Mouse (Mus musculus) cerebral cortex, adult 2 months (tissue): ENCODE measurements around the gene Nek6.

ENCODE experiments used
- WGBS: fragments of 180-500 bp; shearing (Covaris S2); methylation state at CpG from one replicate; pipeline ENCODE4 v1.1.7; 2018; 5-methylcytosine and 5-hydroxymethylcytosine counted together

Nek6 gene

GRCm38 (mm10) chr2:38510120-38510519 lies 1.3 kb upstream of the Nek6 start:
- 66% methylated on average over 1 of the region's 1 CpGs for WGBS

- 16% methylated on average over 16 of the region's 16 CpGs for WGBS
These were observed 1.1 kb downstream of the Nek6 start for GRCm38 (mm10) chr2:38512308-38513182.

DNA sequence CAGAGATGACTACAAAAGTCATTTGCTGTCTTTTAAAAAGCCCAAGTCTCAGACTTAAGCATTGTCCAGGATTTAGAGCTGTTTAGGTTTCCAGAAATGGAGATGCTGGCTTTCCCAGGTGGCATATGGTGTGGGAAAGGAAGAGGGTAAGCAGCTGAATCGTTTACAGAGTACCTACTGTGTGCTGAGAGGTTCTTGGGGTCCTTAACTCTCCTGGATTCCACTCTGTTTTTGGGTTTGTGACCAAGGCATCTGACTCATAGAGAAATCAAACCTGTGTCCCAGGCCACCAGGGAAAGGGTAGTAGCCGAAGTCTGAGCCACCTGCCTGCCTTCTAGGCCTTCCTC lies 1.7 kb downstream of the Nek6 start:
- WGBS, result 60% methylated on average over 2 of the region's 2 CpGs

DNA sequence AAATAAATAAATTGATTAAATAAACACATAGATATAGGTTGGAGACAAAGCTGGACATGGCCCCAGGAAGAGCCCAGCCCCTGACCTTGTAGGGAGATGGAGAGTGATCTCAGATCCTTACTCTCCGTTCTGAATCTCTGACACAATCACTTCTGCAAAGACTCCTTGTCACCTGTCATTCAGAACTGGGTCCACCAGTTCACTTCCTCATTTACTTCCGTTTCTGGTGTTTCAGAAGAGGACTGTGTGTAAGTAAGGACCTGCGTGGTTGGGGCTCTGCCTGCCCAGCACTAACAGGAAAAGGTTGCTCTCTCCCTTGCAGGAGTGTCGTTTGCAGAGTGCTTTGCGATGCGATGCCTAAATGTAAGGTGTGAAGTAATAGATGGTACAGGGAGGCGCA lies 3.0 kb downstream of the Nek6 start:
- WGBS, result 58% methylated on average over 7 of the region's 7 CpGs

GRCm38 (mm10) chr2:38515446-38515845 lies 4.0 kb downstream of the Nek6 start:
- WGBS, result 65% methylated on average over 6 of the region's 6 CpGs

DNA sequence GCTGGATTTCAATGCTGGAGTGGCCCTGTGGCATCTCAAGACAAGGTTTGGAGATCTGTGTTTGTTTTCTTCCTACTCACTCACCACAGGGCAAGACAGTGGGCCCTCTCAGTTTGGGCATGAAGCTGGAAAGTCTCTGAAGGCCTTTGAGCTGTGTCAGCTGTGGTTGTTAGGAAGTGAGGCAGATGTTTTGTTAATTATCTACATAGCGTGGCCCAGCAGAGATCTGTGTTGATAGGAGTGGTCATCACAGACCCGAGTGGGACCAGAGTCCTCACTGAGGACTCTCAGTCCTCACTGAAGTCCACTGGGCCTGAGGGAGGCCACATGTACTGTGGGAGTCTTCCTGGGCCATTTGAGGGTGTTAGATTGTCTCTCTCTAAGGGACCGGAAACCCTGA lies 5.0 kb downstream of the Nek6 start:
- 75% methylated on average over 3 of the region's 3 CpGs for WGBS

GRCm38 (mm10) chr2:38517045-38517444 lies 5.6 kb downstream of the Nek6 start:
- 75% methylated on average over 6 of the region's 6 CpGs for WGBS

- 69% methylated on average over 5 of the region's 5 CpGs for WGBS
These were observed 7.3 kb downstream of the Nek6 start for GRCm38 (mm10) chr2:38518719-38519118.

DNA sequence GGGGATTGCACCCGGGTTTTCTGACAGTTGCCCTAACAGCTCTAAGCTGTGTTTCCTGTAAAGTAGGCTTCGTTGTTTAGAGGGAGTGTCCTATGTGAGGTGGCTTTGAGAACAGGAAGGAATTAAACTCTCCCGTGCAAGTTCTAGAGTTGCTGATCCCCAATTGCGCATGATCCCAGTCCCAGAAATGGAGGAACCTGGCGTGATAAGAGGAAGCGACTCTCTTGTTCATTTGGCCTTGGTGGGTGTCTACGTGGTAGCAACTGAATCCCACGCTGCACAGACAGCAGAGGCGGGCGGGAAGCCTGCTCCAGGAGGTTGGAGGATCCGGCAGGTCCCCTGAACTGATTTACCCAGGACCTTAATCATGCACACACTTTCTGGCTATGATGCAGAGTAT lies 8.5 kb downstream of the Nek6 start:
- WGBS, result 73% methylated on average over 11 of the region's 11 CpGs

DNA sequence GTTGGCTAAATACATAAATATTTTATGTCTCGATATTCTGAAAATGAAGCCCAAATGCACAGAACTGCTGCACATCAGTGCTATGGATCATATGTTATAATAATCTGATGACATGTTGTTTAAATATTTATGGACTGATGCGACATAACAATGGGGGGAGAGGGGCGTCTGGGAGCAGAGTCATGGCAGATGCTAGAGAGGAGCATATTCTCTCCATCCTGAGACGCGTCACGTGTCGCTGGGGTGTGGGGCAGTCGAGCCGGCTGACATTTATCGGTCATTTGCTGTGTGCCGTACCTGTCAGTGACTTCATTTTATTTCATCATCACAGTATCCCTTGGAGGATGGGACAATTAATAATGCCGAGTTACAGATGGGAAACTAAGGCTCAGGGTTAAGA lies 10.2 kb downstream of the Nek6 start:
- WGBS, result 90% methylated on average over 12 of the region's 12 CpGs

DNA sequence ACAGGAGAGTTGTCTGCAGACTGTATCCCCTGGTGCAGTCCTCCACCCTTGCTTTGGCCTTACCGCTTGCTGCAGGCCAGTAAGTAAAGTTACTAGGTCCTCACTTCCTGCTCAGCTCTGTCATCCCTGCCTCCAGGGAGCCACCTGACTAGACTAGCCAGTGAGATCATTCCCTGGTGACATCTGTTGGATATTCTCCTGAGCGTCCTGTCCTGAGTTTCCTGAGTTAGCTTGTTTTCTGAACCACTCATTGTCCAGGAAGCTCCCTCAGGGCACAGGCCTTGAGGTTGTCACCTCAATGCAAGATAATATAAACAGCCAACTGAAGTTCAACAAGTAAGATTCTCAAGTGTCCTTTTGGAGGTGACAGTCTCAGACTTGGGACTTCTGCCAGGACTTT lies 10.9 kb downstream of the Nek6 start:
- WGBS, result 71% methylated on average over 2 of the region's 2 CpGs

DNA sequence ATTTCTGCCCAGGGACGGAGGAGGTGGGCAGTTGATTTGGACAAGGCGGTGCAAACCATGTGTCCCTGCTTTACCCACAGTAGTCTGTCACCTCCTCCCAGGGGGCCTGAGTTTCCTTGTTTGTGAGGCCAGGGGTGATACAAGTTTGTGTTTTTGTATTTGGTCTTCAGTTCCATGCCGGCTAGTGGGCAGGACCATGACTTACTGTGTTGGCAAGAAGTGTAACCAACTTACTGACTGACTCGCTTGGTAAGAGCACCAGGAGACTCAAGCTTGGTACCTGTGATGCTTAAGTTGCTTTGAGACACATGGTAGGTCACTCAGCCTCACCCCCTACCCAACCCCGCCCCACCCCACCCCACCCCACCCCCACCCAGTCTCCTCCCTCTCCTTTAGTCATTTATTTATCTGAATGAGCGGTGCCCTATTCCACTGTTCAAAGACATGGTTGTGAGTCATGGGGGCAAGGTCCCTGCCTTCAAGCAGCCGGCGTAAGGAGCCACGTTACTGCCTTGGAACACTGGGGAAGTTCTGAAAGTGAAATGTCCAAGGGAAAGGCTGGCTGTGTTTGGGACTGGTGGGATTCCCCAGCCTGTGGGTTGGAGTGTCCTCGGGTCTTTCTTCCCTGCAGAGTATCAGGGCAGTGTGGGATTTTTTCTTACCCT lies 12.5 kb downstream of the Nek6 start:
- 84% methylated on average over 10 of the region's 10 CpGs for WGBS

GRCm38 (mm10) chr2:38525034-38525433 lies 13.6 kb downstream of the Nek6 start:
- WGBS, result 82% methylated on average over 3 of the region's 3 CpGs

- 68% methylated on average over 14 of the region's 14 CpGs for WGBS
These were observed 18.2 kb downstream of the Nek6 start for GRCm38 (mm10) chr2:38529582-38530152.

DNA sequence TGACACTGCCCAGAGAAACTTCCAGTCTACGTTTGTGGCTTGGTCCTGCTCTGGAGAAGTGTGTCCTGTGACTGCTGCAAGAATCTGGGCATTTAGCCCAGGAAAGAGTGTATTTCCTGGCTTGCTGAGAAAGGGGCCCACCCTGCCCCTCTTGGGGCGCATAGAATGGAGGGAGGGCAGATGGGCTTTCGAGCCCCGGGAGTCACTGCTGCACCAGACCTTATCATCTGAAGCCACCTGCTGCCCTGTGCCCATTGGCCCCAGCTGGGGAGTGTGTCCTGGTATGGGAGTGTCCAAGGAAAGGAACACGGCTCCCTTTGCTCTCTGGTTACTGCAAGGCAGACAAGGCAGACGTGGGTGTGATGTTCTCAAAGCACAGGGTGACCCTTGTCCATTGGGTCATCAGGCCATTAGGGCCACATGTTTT lies 19.5 kb downstream of the Nek6 start:
- 49% methylated on average over 6 of the region's 6 CpGs for WGBS

- 56% methylated on average over 6 of the region's 6 CpGs for WGBS
These were observed 21.9 kb downstream of the Nek6 start for GRCm38 (mm10) chr2:38533322-38533721.

DNA sequence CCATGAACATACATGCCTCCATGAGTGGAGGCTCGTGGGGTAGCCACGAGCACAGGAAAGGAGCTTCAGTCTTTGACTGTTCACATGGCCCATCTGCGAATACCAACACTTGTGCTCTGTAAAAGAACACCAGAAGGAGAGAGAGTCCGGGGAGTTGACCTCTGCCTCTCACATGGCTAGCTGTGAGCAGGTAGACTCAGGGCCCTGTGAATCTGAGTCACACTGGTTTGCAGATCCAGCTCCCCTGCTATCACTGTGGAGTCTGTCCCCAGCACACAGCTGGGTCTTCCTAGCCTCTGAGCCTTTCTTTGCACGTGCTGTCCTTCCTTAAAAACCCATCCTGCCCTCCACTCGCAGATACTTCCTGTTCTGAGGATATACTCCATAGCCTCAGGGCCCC lies 22.3 kb downstream of the Nek6 start:
- 79% methylated on average over 6 of the region's 6 CpGs for WGBS

GRCm38 (mm10) chr2:38534241-38534940 lies 22.9 kb downstream of the Nek6 start:
- WGBS, result 98% methylated on average over 5 of the region's 5 CpGs

DNA sequence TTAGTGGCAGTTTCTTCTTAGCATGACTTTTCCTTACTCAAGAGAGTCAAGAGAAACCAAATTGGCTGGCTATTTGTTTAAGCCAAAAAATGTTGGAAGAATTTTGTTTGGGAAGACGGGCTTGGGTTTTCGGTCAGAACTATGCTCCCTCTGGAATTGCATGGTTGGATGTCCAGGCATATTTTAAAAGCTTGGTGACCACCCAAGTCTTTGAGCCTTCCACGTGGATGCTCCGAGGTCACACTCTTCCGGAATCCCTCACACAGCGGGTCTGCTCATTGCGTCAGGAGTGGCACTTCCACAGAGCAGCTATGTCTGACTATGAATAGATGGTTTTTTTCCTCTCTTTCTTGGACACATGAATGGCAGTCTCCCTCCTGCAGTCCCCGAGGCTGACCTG lies 23.6 kb downstream of the Nek6 start:
- WGBS, result 65% methylated on average over 8 of the region's 8 CpGs

GRCm38 (mm10) chr2:38535521-38536220 lies 24.2 kb downstream of the Nek6 start:
- WGBS, result 74% methylated on average over 14 of the region's 14 CpGs

DNA sequence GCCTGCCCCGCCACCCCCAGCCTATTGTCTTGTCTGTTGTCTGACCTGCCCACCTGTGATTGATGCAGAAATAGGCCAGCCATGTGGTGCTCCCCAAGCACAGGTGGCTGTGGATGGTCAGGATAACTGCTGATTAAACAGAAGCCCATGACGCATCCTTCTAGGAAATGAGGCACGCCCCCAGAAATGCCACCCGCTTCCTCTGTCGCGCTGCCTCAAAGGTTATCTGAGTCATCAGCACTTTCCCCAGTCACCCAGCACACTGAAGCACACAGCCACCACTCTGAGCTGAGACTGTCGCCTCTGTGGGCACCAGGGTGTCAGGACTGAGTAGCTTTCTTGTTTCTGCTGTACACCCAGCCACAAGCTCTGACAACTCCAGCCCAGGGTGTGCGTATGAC lies 24.9 kb downstream of the Nek6 start:
- WGBS, result 46% methylated on average over 8 of the region's 8 CpGs

DNA sequence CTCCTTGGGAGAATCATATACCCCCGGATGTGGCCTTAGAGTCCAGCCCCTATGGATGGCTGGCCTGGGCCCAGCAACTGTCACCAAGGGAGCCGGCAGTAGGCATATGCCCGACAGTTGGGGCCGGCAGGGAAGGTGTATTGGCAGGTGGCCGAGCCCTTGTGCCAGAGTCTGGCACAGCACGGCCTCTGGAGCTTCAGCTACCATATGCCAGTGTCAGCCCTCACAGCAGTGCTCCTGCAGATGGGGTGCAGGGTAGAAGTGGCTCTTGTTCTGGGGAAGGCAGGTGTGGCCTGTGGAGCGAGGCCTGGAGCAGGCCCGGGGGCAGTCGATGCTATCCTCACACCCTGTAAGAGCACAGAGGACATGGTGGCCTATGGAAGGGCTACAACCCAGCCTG lies 28.2 kb downstream of the Nek6 start:
- 72% methylated on average over 9 of the region's 9 CpGs for WGBS
